Mouse (Mus musculus): Measurements from ENCODE around the gene Fgfr2.

Fgfr2 gene

DNA sequence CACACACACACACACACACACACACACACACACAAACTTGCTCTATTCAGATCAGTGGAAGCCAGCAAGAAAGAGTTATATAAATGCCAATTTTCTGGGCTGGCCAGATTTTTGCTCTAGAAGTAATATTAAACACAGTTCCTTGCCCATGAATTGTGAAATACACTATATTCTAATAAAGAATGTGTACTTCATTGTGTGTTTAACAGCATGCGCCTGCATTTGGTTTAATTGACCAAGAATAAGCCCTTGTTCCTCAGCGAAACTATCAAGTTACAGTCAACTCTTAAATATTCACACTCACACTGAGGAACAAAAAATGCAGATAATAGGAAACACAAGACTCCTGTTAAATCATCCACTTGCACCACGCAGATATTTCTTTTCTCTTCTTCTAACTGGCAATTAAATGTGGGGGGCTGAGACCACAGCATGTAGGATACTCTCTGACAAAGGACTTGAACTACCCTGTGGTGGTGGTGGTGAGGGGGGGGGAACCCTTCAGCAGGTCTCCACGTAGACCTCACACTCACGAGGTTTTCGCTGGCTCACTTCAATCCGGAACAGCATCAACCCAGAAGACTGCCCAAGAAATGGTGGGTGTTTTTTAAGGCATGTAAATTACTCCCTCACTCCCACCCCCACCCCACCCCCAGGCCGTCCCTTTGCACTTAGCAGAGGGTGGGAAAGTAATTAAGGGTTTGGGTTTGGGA is 2865.0 kb downstream of the Fgfr2 start:
- DNase-seq = no peak

DNA sequence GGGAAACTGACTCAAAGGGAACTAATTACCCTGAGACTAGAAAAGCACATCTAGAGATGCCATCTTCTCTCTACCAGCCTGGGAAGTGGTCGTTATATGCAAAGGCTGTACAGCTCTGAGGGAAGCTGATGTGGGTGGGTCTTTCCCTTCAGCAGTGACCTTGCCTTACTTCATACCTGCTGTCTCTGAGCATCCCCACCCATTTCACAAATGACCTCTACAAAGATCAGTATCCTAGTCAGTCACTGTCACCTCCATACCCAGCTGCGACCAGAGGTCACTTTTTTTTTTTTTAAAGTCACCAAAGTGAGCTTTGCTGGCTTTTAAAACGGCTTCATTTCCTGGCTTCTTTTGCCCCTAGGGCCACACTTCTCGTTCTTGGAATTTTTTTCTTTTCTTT is 2869.9 kb downstream of the Fgfr2 start:
- no peak for DNase-seq

DNA sequence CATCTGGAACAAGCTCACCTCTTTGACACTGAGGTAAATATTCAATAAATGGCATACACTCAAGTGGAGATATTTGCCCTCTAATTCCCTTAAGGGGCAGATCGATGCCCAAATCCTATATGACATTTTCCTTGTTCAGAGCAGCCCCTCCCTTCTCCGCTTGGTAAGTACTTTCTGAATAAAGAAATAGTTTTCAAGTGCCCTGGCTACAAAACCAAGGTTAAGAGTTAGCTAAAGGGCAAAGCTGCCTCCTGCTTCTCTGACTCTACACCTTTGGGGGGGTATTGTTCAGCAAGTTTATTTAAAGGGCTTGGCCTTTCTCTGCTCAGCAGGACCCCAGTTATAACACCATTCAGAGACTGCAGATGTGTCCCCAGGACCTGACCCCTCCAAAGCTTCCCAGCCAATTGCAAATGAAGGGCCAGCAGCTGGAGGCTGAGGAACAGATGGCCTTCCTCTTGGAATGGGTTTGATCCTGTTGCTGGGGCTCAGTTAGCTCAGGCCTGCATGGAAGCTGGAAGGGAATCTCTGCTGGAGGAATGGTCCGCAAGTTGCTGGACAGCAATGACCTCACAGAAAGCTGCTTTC is 2871.1 kb downstream of the Fgfr2 start:
- peak; percentile 33 for DNase-seq

DNA sequence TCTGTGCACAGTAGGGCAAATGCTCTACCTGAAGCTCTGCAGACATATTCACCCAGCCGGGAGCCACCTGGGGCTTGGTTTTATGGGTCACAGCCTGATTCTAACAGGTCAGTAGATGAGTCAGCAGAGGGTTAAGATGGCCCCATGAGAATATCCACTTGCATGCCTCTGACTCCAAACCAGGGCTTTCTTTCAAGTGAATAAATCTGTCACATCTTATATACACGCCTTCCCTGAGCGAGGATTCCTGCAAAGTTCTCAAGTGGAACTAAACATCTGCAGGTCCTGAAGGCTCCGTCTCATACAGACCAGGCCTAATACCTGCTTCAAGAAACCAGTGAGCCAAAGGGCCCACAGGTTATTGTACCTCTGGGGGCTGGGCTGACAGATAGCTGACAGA is 2872.2 kb downstream of the Fgfr2 start:
- no peak for DNase-seq

DNA sequence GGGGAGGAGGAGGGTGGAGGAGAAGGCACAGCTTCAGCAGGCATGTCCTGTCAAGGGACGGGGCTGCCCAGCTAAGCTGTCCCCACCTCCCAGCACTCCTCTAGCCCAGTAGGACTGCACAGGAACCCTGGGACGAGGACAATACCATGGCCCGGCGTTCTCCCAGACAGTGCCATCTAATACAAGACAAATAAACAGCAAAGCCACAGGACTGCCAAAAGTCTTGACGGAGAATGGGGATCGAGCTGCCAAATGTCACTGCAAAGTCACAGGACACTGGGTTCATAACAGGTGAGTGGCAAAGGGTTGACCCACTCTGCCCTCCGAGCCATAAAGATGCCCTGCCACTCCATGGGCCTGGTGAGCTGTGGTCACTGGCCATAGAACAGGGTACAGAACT is 2874.7 kb downstream of the Fgfr2 start:
- DNase-seq = no peak

DNA sequence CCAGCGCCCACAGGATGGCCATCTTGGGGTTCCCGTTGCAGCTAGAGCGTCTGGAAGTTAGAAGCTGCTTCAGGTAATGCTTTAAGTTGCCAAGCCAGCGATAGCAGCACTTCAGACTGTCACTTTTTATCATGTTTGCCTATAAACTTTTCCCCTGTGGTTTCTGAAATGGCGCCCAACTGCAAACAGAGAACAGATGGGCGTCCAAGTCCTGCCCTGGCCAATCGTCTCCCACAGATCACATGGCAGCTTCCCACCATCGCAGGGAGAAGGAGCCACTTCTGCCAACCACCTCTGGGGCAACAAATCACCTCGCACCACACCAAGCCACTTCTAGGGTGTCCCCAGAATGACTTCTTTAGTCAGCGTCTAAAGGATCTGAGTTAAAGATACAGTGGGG is 2875.3 kb downstream of the Fgfr2 start:
- no peak for DNase-seq

DNA sequence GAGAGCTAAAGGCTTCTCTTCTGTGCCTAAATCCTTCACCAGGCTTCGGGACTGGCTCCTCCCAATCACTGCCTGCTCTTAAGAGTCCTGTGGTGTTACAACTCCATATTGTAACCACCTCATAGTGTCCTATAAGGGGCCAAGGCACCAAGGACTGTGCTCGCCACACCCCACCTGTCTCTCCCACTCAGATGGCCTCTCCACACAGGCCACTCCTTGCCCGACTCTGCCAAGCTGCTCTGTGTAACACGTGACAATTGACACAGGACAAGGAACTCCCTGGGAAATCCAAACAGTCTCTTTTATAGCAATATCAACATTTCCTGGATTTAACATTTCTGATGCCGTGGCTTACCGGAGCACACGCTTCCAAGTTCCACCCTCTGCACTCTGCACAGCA is 2876.7 kb downstream of the Fgfr2 start:
- no peak for DNase-seq

DNA sequence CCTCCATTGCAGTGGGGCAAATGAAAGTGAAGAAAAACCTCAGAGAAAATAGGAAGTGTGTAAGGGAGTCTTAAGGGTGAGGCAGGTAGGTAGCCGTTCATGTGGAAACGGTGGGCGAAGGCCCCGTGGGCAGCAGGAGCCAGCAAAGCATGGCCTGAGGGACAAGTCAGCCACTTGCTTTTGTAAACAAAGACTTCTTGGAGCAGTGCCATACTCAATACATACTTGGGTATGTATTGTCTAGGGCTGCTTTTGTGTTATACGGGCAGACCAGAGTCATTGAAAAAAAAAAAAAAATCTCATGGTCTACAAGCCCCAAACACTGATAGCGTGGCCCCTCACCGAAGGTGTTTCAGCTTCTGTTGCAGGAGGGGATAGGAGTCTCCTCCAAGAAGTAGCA is 2878.6 kb downstream of the Fgfr2 start:
- DNase-seq = no peak

DNA sequence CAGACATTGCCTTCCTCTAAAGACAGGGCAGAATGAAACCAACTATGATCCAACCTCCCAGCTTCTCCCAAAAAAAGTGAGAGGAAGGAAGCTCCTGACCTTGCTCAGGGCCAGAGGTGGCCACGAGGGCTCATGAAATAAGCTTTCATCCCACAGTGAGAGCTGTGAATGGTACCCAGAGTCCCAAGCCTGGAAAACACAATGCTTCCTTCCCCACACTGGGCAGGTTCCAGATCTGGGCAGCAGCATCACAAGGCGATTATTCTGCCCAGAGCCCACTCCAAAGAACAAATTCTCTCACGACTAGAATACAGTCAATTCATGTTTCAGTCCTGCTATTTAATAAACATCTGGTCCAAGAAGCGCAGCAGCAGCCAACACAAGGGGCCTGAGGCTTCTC is 2879.3 kb downstream of the Fgfr2 start:
- DNase-seq = no peak

DNA sequence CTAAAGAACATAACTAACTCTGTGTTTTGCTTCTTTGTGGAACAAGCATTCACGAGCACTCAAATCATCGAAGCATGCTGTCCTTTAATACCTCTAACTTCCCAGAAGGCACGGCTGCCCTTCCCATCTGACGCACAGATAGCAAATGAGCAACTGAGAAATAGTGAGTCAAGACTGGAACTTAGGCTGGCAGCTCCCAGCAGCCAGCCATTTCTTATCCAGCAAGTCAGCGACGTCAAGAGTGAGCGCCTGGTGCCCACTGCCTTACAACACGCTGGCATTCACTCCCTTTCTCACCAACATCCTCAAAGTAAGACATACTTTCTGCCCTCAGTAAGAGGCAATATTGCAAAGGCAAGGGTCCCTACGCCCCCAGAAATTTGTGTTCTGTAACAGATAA is 2883.0 kb downstream of the Fgfr2 start:
- DNase-seq = no peak

DNA sequence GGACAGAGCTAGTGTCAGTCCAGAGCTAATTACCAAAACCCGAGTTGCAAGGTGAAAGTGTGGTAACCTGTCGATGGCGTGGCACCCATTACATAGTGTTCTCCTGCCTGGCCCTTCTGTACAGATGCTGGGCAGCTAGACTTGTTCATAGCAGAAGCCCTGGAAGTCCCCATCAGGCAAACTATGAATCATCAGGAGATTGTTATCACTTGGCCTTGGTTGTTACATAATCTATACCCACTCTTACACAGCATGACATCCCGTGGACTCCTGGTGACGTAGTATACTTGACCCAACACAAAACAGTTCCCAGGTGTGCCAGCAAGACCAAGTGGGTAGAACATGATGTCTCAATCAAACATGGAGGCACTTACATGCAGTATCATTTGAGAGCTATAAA is 2885.9 kb downstream of the Fgfr2 start:
- DNase-seq = no peak

DNA sequence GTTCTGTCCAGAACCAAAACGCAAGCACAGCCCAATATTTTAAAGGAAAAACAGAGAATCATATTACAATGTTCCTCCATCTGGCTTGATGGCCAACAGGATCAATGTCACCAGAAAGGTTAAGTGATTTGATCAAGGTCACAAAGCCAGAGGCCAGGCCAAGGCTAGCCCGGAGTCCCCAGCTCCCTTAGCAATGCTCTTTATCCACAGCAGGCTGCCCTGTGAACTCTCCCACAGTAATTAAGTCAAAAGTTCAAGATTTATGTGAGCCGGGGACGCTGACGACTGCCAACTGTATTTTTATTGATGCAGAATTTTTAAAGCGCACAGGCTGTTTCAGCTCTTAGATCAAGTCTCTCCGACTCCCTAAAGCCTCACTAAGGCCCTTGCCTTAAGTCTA is 2889.4 kb downstream of the Fgfr2 start:
- peak; percentile 77 for DNase-seq

DNA sequence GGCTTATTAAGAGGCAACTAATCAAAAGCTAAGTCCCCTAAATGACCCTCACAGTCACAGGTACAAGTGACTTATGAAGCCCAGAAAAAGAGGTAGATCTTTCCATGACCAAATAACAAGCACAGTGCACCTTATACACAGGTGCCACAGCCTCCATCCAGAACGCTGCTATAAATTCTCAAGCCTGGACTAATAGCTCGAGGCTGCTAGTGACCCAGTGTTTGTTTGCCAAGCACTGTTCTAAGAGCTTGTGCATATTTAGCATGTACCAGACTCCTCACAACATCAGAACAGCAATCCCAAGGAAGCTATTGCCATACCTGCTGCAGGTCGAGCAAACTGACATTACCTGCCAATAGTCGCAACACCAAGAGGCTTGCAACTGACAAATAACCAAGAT is 2893.1 kb downstream of the Fgfr2 start:
- no peak for DNase-seq

DNA sequence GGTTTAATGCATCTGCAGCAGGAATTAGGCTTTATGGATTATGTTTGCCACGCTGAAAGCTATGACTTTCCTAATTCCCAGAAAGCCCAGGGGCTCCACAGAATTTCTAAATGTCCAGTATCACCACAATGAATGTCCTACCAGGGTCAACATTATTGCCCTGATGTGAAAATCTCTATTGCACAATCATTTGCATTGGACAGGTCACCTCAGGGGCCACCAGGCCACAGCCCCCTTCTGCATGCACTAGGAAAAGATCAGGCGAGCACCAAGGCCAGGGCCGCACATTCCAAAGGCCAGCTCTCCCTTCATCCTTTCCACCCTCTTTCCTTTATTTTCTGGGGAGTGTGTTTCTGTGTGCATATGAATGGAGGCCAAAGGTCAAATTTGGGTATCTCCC is 2897.9 kb downstream of the Fgfr2 start:
- no peak for DNase-seq

DNA sequence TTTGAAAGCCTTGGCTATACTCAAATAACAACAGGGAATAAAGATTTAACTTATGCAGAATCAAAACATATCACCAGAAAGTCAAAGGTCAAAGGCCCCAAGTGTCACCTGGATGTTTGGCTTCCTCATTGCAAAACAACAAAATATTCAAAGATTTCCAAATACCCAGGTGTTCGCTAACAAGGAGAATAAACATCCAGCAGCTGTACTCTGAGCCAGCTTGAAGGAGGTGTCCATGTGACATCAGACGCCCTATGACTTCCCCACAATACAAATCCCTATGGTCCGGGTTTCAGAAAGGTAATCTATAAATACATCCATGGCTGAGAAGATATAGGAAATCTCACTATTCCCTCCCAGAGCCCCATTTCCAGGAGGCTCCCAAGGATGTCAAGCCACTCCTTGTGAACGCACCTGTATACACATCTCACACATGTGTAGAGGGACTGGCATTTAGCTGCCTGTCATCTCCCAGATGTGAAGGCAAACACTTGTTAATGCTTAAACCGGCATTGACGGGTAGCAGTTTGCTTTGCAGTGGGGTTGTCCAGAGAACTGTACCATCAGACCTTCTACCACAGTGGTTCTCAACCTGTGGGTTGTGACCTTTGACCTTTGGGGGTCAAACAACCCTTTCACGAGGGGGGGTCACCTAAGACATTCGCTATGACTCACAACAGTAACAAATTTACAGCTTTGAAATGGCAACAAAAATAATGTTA is 2900.4 kb downstream of the Fgfr2 start:
- DNase-seq = no peak

DNA sequence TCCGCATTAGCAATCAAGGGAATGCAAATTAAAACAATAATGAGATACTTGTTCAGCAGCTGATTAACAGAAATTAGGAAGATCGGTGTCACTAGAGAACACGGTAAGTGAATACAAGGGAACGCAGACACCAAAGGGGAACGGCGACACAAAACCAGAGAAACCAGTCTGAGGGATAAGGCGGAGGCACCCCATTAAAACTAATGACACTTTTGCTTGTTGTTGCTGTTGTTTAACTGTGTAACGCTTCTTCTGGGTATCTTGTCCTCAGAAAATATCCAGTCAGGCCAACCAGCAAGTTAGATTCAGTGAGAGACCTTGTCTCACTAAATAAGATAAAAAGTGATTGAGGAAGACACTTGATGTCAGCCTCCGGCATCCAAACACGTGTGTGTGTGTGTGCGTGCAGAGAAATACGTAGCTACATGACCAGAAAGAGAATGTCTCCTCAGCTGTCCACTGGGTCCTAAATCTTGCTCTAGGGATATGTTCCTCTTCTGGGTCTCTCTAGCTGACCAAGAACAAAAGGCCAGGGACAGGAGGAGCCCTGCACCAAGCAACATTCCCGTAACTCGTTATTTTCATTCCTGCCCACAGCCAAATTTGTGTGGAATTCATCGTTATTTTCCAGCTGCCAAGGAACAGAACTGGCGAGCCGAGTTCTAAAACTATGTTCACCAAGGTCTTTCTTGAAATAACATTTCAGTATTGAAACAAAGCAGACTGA is 2901.3 kb downstream of the Fgfr2 start:
- DNase-seq = no peak

DNA sequence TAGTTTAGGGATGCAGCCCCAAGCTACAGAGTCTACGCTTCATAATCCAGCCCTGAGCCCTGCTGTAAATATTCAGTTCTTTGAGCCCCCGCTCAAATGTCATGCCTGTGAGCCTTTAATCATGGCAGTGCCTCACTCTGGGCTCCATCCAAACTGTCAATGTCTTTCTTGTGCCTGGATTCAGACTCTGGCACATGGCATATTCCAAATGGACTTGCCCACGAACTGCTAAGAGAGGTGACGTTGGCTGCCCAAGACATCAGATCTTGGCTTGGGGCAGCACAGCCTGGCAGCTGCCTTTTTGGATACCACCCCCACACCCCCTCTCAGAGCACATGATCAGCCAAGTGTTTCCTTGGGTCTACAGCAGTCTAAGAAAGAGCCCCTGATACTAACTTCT is 2902.5 kb downstream of the Fgfr2 start:
- no peak for DNase-seq

DNA sequence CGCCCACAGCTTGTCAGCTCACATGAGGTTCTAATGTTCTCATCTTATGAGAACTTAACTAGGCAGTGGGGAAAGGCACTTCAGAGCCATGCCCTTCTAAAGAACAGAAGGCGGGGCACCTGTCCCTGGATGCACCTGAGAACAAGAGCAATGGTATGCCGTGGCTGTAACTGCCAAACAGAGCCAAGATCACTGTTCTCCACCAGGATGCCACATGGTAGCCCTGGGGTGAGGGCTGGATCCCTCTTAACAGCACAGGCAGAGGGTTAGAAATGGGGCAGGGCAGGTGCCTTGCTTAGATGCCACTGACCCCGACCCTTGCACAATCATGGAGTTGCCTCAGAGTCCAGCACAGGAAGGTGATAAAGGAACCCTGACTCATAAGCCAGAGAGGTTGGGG is 2903.3 kb downstream of the Fgfr2 start:
- no peak for DNase-seq

DNA sequence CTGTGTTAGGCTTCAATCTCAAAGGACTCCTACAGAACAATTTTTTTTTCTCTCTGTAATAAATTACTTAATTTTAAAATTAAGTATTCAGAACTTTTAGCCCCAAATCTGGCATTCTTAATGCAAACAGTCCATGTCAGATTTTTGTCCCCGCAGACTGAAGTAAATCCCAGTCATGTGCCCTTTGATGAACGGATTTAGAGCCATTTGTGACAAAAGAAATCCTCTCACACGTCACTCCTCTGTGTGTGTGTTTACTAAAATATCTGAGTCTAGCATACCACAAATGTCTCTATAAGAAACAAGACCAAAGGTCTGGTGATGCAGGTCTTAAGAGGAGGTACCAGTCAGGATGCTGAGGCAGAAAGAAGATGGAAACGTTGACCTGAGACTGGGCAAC is 2906.9 kb downstream of the Fgfr2 start:
- DNase-seq = no peak

DNA sequence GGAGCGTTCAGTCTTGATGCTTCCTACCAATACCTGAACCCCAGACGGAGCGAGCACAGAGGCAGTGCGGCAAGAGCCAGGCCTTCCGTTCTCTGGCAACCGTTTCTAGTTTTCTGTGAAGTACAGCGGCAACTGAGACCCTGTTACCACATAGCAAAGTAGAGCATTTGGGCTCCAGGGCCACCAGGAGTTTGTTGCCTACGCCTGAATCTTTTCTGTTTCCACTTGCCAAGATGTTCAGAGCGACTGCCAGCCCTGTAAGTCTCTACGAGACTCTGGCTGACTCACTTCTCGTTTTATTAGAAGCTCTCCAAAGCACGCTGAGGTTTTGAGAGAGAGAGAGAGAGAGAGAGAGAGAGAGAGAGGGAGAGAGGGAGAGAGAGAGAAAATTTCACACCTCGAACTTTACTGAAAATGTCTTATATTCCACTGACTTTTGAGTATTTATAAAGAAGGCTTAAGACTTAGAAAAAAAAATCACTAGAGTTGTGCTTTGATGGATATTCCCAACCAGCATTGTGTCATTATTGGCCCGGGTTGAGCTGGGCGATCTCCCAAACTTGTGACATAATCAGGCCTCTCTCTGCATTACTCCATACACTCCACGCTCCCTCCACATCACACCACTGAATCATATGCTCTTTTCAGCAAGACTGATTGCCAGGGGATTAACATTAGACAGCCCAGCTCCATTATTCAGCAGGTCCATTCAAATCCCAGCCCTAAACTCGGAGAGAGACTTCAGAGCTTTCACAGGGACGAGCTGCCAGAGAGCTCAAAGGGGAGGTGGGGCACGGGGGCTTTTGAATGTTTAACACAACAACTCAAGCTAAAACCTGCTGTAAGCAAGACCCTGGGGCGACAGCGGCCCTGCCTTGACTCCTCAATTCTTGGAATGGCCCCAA is 2907.6 kb downstream of the Fgfr2 start:
- peak; percentile 53 for DNase-seq

DNA sequence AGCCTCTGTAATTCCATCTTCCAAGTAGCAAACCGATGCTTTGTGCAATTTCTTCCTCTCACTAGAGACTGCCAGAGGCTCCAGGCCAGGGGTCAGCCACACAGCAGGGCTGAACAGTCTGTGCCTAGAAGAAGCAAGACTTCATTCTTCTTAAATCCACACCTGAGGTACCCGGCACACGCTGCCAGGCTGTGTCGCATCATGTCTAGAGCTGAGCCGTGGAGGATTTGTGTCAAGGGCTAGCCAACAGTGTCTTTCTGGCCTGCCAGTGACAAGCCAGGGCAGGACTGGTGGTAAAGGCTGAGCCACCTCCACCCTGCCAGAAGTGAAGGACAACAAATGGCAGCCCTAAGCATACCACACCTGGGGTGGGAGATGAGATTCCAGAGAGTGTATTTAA is 2910.0 kb downstream of the Fgfr2 start:
- no peak for DNase-seq

DNA sequence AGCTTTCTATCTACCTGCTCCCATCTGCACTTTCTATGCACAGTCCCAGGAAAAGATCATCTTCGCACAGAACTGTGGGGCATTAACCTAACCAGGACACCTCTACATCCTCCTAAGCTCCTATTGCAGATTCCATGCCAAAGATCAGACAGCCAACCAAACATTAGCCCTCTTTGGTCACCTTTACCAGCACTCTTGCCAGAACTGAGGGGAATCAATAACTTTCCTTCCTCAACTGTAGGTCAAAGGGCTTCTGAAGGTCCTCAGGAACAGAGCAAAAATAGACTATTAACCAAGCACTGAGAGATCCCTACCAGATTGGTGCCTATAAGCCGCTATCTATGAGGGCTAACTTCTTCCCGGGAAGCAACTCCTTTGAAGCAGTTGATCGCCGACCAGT is 2911.7 kb downstream of the Fgfr2 start:
- DNase-seq = no peak

DNA sequence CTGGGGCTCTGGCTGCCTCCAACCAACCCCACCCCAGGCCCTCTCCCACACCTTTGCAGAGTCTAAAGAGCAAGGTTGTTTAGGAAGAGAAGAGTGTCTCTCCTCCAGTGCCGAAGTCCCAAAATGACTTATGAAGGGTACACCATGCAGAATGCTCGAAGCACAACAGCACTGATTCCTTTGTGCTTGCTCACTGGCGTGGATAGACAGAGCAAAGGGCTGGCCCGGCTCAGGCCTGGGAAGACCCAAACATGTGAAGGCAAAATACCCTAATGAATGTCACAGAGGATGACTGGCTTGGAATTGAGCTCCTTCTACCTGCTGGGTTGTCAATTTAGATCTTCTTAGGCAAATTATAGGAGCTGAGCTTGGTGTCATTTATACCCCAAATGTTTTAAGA is 2914.5 kb downstream of the Fgfr2 start:
- no peak for DNase-seq
